Mouse (Mus musculus): ENCODE measurements around the gene Matk. TPM values are rescaled to one million over a fixed set of nuclear protein-coding genes. Genes with fewer than 3 reads are reported as not detected.

Matk gene
- polyA plus RNA-seq, 1 experiment from 2014 or later: 3.9 TPM

GRCm38 (mm10) chr10:81289278-81289677, 36.5 kb downstream of the Matk start:
- WGBS: 4% methylated on average over 7 of the region's 7 CpGs
- H3K27me3 ChIP-seq: peaks cover 24% of the 10 kb centered on the region
- H3K9ac ChIP-seq: no peak overlapping the region
- peak overlapping the region; percentile 46 for H3K4me2 ChIP-seq
- peaks cover 59% of the 10 kb centered on the region for H3K4me1 ChIP-seq
- no peaks in the 10 kb centered on the region for H3K9me3 ChIP-seq
- no peak for ATAC-seq (ENCODE audit: borderline replicate concordance, extremely low read depth, low FRiP score, low TSS enrichment)
- H3K36me3 ChIP-seq: no peaks in the 10 kb centered on the region
- H3K4me3 ChIP-seq: peak overlapping the region; percentile 33; the same call in 1 of the 2 replicates
- peak overlapping the region; percentile 91 for H3K27ac ChIP-seq

GRCm38 (mm10) chr10:81289811-81290210, 37.1 kb downstream of the Matk start:
- Histone ChIP-seq H3K9me3 (no peaks in the 10 kb centered on the region), H3K36me3 (no peaks in the 10 kb centered on the region), H3K27ac (peak overlapping the region; percentile 91), H3K4me3 (peak overlapping the region; percentile 33), H3K27me3 (peaks cover 18% of the 10 kb centered on the region), H3K4me1 (peaks cover 60% of the 10 kb centered on the region), H3K4me2 (peak overlapping the region; percentile 46), H3K9ac (no peak overlapping the region)
- ATAC-seq (ENCODE audit: borderline replicate concordance, extremely low read depth, low FRiP score, low TSS enrichment): no peak
- WGBS: 36% methylated on average over 14 of the region's 14 CpGs

GRCm38 (mm10) chr10:81290698-81291460, 38.1 kb downstream of the Matk start:
- Histone ChIP-seq H3K36me3 (no peaks in the 10 kb centered on the region), H3K27me3 (peaks cover 10% of the 10 kb centered on the region; the same call in 1 of the 2 replicates), H3K9ac (peak overlapping the region; percentile 6; the same call in 1 of the 2 replicates), H3K4me1 (peaks cover 52% of the 10 kb centered on the region), H3K4me2 (peak overlapping the region; percentile 46), H3K9me3 (no peaks in the 10 kb centered on the region), H3K4me3 (peak overlapping the region; percentile 33), H3K27ac (peak overlapping the region; percentile 91)
- WGBS: 15% methylated on average over 24 of the region's 24 CpGs
- ATAC-seq (ENCODE audit: borderline replicate concordance, extremely low read depth, low FRiP score, low TSS enrichment): no peak

GRCm38 (mm10) chr10:81291511-81292104, 38.9 kb downstream of the Matk start, which contains the start of gene Tjp3:
Tjp3 (minus strand) TSS chr10:81291581.
- Histone ChIP-seq H3K27ac (peak within 1 kb of the TSS; percentile 91), H3K4me3 (peak within 1 kb of the TSS; percentile 33), H3K9ac (peak within 1 kb of the TSS; percentile 6; the same call in 1 of the 2 replicates), H3K36me3 (no peaks in the 10 kb centered on the region), H3K4me1 (peaks cover 45% of the 10 kb centered on the region), H3K9me3 (no peaks in the 10 kb centered on the region), H3K27me3 (peaks cover 10% of the 10 kb centered on the region; the same call in 1 of the 2 replicates), H3K4me2 (peak within 1 kb of the TSS; percentile 95)
- ATAC-seq (ENCODE audit: borderline replicate concordance, extremely low read depth, low FRiP score, low TSS enrichment): no peak
- WGBS: 57% methylated on average over 9 of the region's 9 CpGs

- peak within 1 kb of the TSS; percentile 91 for H3K27ac ChIP-seq
- H3K9ac ChIP-seq: peak within 1 kb of the TSS; percentile 71
- H3K9me3 ChIP-seq: no peaks in the 10 kb centered on the region
- H3K4me1 ChIP-seq: peaks cover 48% of the 10 kb centered on the region
- H3K36me3 ChIP-seq: no peaks in the 10 kb centered on the region
- WGBS: under 1% methylated on average over 59 of the region's 80 CpGs
- H3K4me3 ChIP-seq: peak within 1 kb of the TSS; percentile 78
- peaks cover 10% of the 10 kb centered on the region; the same call in 1 of the 2 replicates for H3K27me3 ChIP-seq
- peak within 1 kb of the TSS; percentile 95 for H3K4me2 ChIP-seq
- peak; percentile 94 for ATAC-seq (ENCODE audit: borderline replicate concordance, extremely low read depth, low FRiP score, low TSS enrichment)
Measured at GRCm38 (mm10) chr10:81292554-81293333, 40.0 kb downstream of the Matk start, which contains the start of gene Pip5k1c. Pip5k1c (plus strand) TSS chr10:81292963.

- Histone ChIP-seq H3K27ac (peak overlapping the region; percentile 85), H3K9ac (peak overlapping the region; percentile 71), H3K4me3 (peak overlapping the region; percentile 78), H3K4me1 (peaks cover 50% of the 10 kb centered on the region), H3K27me3 (peaks cover 10% of the 10 kb centered on the region; the same call in 1 of the 2 replicates), H3K4me2 (peak overlapping the region; percentile 95), H3K9me3 (no peaks in the 10 kb centered on the region), H3K36me3 (no peaks in the 10 kb centered on the region)
- WGBS: 1% methylated on average over 25 of the region's 25 CpGs
- ATAC-seq (ENCODE audit: borderline replicate concordance, extremely low read depth, low FRiP score, low TSS enrichment): no peak
Measured at GRCm38 (mm10) chr10:81293334-81294030, 40.7 kb downstream of the Matk start.

GRCm38 (mm10) chr10:81294442-81294841, 41.7 kb downstream of the Matk start:
- Histone ChIP-seq H3K9me3 (no peaks in the 10 kb centered on the region), H3K27ac (no peak overlapping the region), H3K36me3 (no peaks in the 10 kb centered on the region), H3K9ac (peak overlapping the region; percentile 71; the same call in 1 of the 2 replicates), H3K4me3 (peak overlapping the region; percentile 78), H3K4me2 (peak overlapping the region; percentile 95), H3K4me1 (peaks cover 51% of the 10 kb centered on the region), H3K27me3 (peaks cover 10% of the 10 kb centered on the region; the same call in 1 of the 2 replicates)
- ATAC-seq (ENCODE audit: borderline replicate concordance, extremely low read depth, low FRiP score, low TSS enrichment): no peak
- 47% methylated on average over 8 of the region's 8 CpGs for WGBS

GRCm38 (mm10) chr10:81295185-81295584, 42.5 kb downstream of the Matk start:
- H3K9ac ChIP-seq: no peak overlapping the region
- no peak overlapping the region for H3K4me2 ChIP-seq
- WGBS: 89% methylated on average over 6 of the region's 6 CpGs

GRCm38 (mm10) chr10:81297246-81297645, 44.5 kb downstream of the Matk start:
- no peaks in the 10 kb centered on the region for H3K9me3 ChIP-seq
- no peaks in the 10 kb centered on the region for H3K36me3 ChIP-seq
- no peaks in the 10 kb centered on the region for H3K27me3 ChIP-seq
- no peak overlapping the region for H3K9ac ChIP-seq
- peaks cover 62% of the 10 kb centered on the region for H3K4me1 ChIP-seq
- 74% methylated on average over 6 of the region's 6 CpGs for WGBS
- H3K27ac ChIP-seq: peak overlapping the region; percentile 72
- no peak overlapping the region for H3K4me2 ChIP-seq
- H3K4me3 ChIP-seq: no peak overlapping the region
- no peak for ATAC-seq (ENCODE audit: borderline replicate concordance, extremely low read depth, low FRiP score, low TSS enrichment)

More at GRCm38 (mm10) chr10:81295185-81295584, 42.5 kb downstream of the Matk start:
- Histone ChIP-seq H3K9me3 (no peaks in the 10 kb centered on the region), H3K36me3 (no peaks in the 10 kb centered on the region), H3K27ac (no peak overlapping the region), H3K4me3 (no peak overlapping the region), H3K4me1 (peaks cover 56% of the 10 kb centered on the region), H3K27me3 (peaks cover 10% of the 10 kb centered on the region; the same call in 1 of the 2 replicates)
- ATAC-seq (ENCODE audit: borderline replicate concordance, extremely low read depth, low FRiP score, low TSS enrichment): no peak

GRCm38 (mm10) chr10:81297845-81298244, 45.1 kb downstream of the Matk start:
- H3K9ac ChIP-seq: no peak overlapping the region
- peak; percentile 28; the same call in 1 of the 2 replicates for ATAC-seq (ENCODE audit: borderline replicate concordance, extremely low read depth, low FRiP score, low TSS enrichment)
- WGBS: 43% methylated on average over 10 of the region's 10 CpGs
- H3K4me3 ChIP-seq: no peak overlapping the region
- H3K36me3 ChIP-seq: no peaks in the 10 kb centered on the region
- H3K4me1 ChIP-seq: peaks cover 68% of the 10 kb centered on the region
- H3K27me3 ChIP-seq: no peaks in the 10 kb centered on the region
- H3K27ac ChIP-seq: peak overlapping the region; percentile 72
- H3K9me3 ChIP-seq: no peaks in the 10 kb centered on the region
- H3K4me2 ChIP-seq: peak overlapping the region; percentile 3; the same call in 1 of the 2 replicates
